Mouse (Mus musculus) small intestine, adult 10 weeks (tissue): Measurements from ENCODE around the gene Neu4. TPM values are rescaled to one million over a fixed set of nuclear protein-coding genes. Genes with fewer than 3 reads are reported as not detected.

Experiments
- polyA plus RNA-seq: library from polyadenylated mRNA; stranded (reverse); fragments of 350-450 nt; fragmentation: Illumina TruSeq; extraction: RNeasy Lipid Tissue Mini Kit (QIAGEN cat#74804); gene quantifications from one replicate; pipeline ENCODE4 v1.2.3, GENCODE M21; 2014; ENCODE audit warnings: low replicate concordance

Gene Neu4
- not detected for polyA plus RNA-seq

GRCm38 (mm10) chr1:94020151-94020550, at the start of gene Neu4:
Gene Neu4, plus strand, starts transcription at chr1:94020451.

GRCm38 (mm10) chr1:93990209-93990608, 30.0 kb upstream of the Neu4 start, which contains the start of gene Gal3st2c:
Gene Gal3st2c, plus strand, starts transcription at chr1:93990509.

GRCm38 (mm10) chr1:94052373-94052772, 32.1 kb downstream of the Neu4 start, which contains the start of gene Pdcd1:
Gene Pdcd1, minus strand, starts transcription at chr1:94052553.

Other genes with a start within 250 kb of the Neu4 start
- 31.5 TPM for gene Dtymk, start 218.5 kb upstream of the Neu4 start, polyA plus RNA-seq
- gene Ing5, start 216.5 kb upstream of the Neu4 start, polyA plus RNA-seq: 6.6 TPM
- 18.9 TPM for gene D2hgdh, start 195.5 kb upstream of the Neu4 start, polyA plus RNA-seq
- 140 TPM for gene Gal3st2, start 159.1 kb upstream of the Neu4 start, polyA plus RNA-seq
- 30.6 TPM for gene Gal3st2b, start 102.1 kb upstream of the Neu4 start, polyA plus RNA-seq
- gene Gal3st2c, start 29.9 kb upstream of the Neu4 start, polyA plus RNA-seq: 0.56 TPM
- gene Pdcd1, start 32.1 kb downstream of the Neu4 start, polyA plus RNA-seq: not detected